Mouse (Mus musculus) megakaryocyte, embryonic 14.5 days (primary cell): ENCODE data around the gene Itga9.

Experiments
- FLI1 ChIP-seq: IDR thresholded peaks from 2 replicates; pipeline ENCODE4 v1.6.1; 2012; ENCODE audit warnings: low read length, inconsistent platforms, mixed read lengths
- GATA1 ChIP-seq: IDR thresholded peaks from 3 replicates; pipeline ENCODE4 v1.6.1; 2012; ENCODE audit warnings: mixed read lengths, low read length, inconsistent platforms, borderline replicate concordance

- TF ChIP-seq FLI1 = no peak
- no peak for TF ChIP-seq GATA1
Measured at GRCm38 (mm10) chr9:118611111-118611541, 4.6 kb downstream of the Itga9 start.
